Mouse (Mus musculus) liver, embryonic 14.5 days (tissue): ENCODE results near the gene Gm826. TPM values are rescaled to one million over a fixed set of nuclear protein-coding genes. Genes with fewer than 3 reads are reported as not detected.

ENCODE experiments used
- ATAC-seq: fragments of 200-750 bp; cut with Nextera tagmentation; 2 replicates; pipeline ENCODE4 v1.8.0; 2017; ENCODE audit warnings: moderate number of reproducible peaks, mild to moderate bottlenecking, moderate library complexity; ENCODE audit not compliant: insufficient read depth
- DNase-seq, 3 experiments: peaks; one replicate each; pipeline ENCODE4 v3.0.0-alpha.2; 2012 to 2013; ENCODE audit warnings: low read depth in 3 of 3, low spot score in 3 of 3
- H3K27ac ChIP-seq: fragments of 300-500 bp; sonication (generic); 2 replicates; pipeline ENCODE4 v1.5.1; 2014; ENCODE audit warnings: moderate library complexity, mild to moderate bottlenecking, control low read depth, inconsistent platforms
- H3K27me3 ChIP-seq: fragments of 300-500 bp; sonication (generic); 2 replicates; pipeline ENCODE4 v1.6.1; 2014; ENCODE audit warnings: mild to moderate bottlenecking, low read length, moderate library complexity; ENCODE audit not compliant: control insufficient read depth, insufficient read depth
- H3K36me3 ChIP-seq: fragments of 300-500 bp; sonication (generic); replicated peaks from 2 replicates; pipeline ENCODE4 v1.6.1; 2014; ENCODE audit warnings: low read depth; ENCODE audit not compliant: control insufficient read depth, insufficient read depth
- H3K4me1 ChIP-seq, 2 experiments: fragments of 200-500 bp in 1 of 2; fragments of 300-500 bp in 1 of 2; sonication (generic) in 1 of 2; replicated peaks; 2 replicates each; pipeline ENCODE4 v1.6.1; 2012 to 2014; ENCODE audit warnings: antibody characterized with exemption in 1 of 2, inconsistent platforms in 1 of 2, low read length in 1 of 2; ENCODE audit not compliant: control insufficient read depth in 2 of 2, insufficient read depth in 2 of 2
- H3K4me2 ChIP-seq: fragments of 300-500 bp; sonication (generic); 2 replicates; pipeline ENCODE4 v1.6.1; 2014; ENCODE audit warnings: low read depth, mild to moderate bottlenecking, control low read depth, moderate library complexity
- H3K4me3 ChIP-seq, 2 experiments: fragments of 200-500 bp in 1 of 2; fragments of 300-500 bp in 1 of 2; sonication (generic) in 1 of 2; 2 replicates each; pipeline ENCODE4 v1.5.1; 2012 to 2014; ENCODE audit warnings: low read depth in 2 of 2, low read length in 2 of 2, mild to moderate bottlenecking in 2 of 2, control low read depth in 1 of 2, inconsistent platforms in 1 of 2, moderate library complexity in 1 of 2; ENCODE audit not compliant: insufficient read depth in 1 of 2
- H3K9ac ChIP-seq: fragments of 300-500 bp; sonication (generic); replicated peaks from 2 replicates; pipeline ENCODE4 v1.6.1; 2014; ENCODE audit warnings: mild to moderate bottlenecking, control low read depth, moderate library complexity
- H3K9me3 ChIP-seq: fragments of 300-500 bp; sonication (generic); 2 replicates; pipeline ENCODE4 v1.6.1; 2016; ENCODE audit warnings: low read length, mixed read lengths; ENCODE audit not compliant: control insufficient read depth
- CTCF ChIP-seq: IDR thresholded peaks from 2 replicates; pipeline ENCODE4 v1.5.1; 2016; ENCODE audit warnings: antibody characterized with exemption, low read depth, control low read depth
- EP300 ChIP-seq: IDR thresholded peaks from 2 replicates; pipeline ENCODE4 v1.6.1; 2016; ENCODE audit warnings: antibody characterized with exemption, low read depth
- WGBS: fragments of 180-500 bp; shearing (Covaris S2); extraction: QIAGEN DNeasy Blood & Tissue Kit; methylation state at CpG from one replicate; pipeline ENCODE4 v1.1.7; 2014; ENCODE audit not compliant: insufficient replicate concordance; 5-methylcytosine and 5-hydroxymethylcytosine counted together
- polyA plus RNA-seq, 2 experiments: library from polyadenylated mRNA; depleted of rRNA in 1 of 2; stranded (reverse) in 1 of 2; unstranded in 1 of 2; fragments of >200 nt; fragmentation: Nextera tagmentation in 1 of 2; extraction: Ambion mirVana in 1 of 2; gene quantifications; 2 replicates each; pipeline versions ENCODE4 v1.2.1 to v1.2.3; 2012 to 2014

Gm826 gene
- polyA plus RNA-seq, 2 experiments, result 5.3 to 7.0 TPM

- no peak for ATAC-seq
- Histone ChIP-seq H3K4me1 (no peaks in the 10 kb centered on the region), H3K9me3 (no peaks in the 10 kb centered on the region), H3K27me3 (no peaks in the 10 kb centered on the region), H3K36me3 (no peaks in the 10 kb centered on the region), H3K4me2 (no peak overlapping the region), H3K4me3 (no peak overlapping the region), H3K9ac (no peak overlapping the region), H3K27ac (no peak overlapping the region)
- DNase-seq, result no peak
- TF ChIP-seq CTCF (no peak), EP300 (no peak)
- 29% methylated on average over 4 of the region's 4 CpGs for whole genome bisulfite sequencing
Measured at GRCm38 (mm10) chr2:160302013-160302412, 31.9 kb downstream of the Gm826 start.

- no peak for ATAC-seq
- H3K27ac ChIP-seq, result no peak overlapping the region
- no peak overlapping the region for H3K9ac ChIP-seq
- H3K4me2 ChIP-seq, result no peak overlapping the region
- no peak overlapping the region for H3K4me3 ChIP-seq
- no peak for DNase-seq
- H3K4me1 ChIP-seq, result no peaks in the 10 kb centered on the region
- no peaks in the 10 kb centered on the region for H3K36me3 ChIP-seq
- TF ChIP-seq EP300 (no peak), CTCF (no peak)
- no peaks in the 10 kb centered on the region for H3K27me3 ChIP-seq
- H3K9me3 ChIP-seq, result no peaks in the 10 kb centered on the region
Measured at GRCm38 (mm10) chr2:160298586-160298985, 35.4 kb downstream of the Gm826 start.

GRCm38 (mm10) chr2:160288538-160289151 lies 45.3 kb downstream of the Gm826 start:
- Histone ChIP-seq H3K27ac (no peak overlapping the region), H3K4me1 (no peaks in the 10 kb centered on the region), H3K36me3 (no peaks in the 10 kb centered on the region), H3K27me3 (no peaks in the 10 kb centered on the region), H3K4me2 (no peak overlapping the region), H3K9me3 (no peaks in the 10 kb centered on the region), H3K4me3 (no peak overlapping the region), H3K9ac (no peak overlapping the region)
- no peak for ATAC-seq
- DNase-seq, result no peak
- TF ChIP-seq CTCF, result no peak
- no peak for TF ChIP-seq EP300
- 51% methylated on average over 10 of the region's 10 CpGs for WGBS

GRCm38 (mm10) chr2:160275959-160276657 lies 57.9 kb downstream of the Gm826 start:
- no peaks in the 10 kb centered on the region for H3K9me3 ChIP-seq
- no peak overlapping the region for H3K4me2 ChIP-seq
- H3K4me1 ChIP-seq, result no peaks in the 10 kb centered on the region
- H3K36me3 ChIP-seq, result no peaks in the 10 kb centered on the region
- no peak overlapping the region for H3K27ac ChIP-seq
- H3K27me3 ChIP-seq, result no peaks in the 10 kb centered on the region
- ATAC-seq, result no peak
- no peak for TF ChIP-seq CTCF
- TF ChIP-seq EP300, result no peak
- WGBS, result 50% methylated on average over 5 of the region's 5 CpGs
- no peak for DNase-seq
- H3K9ac ChIP-seq, result no peak overlapping the region
- H3K4me3 ChIP-seq, result no peak overlapping the region

GRCm38 (mm10) chr2:160267828-160268453 lies 66.0 kb downstream of the Gm826 start:
- WGBS, result 49% methylated on average over 11 of the region's 11 CpGs
- Histone ChIP-seq H3K4me3 (no peak overlapping the region), H3K27me3 (no peaks in the 10 kb centered on the region), H3K9me3 (no peaks in the 10 kb centered on the region), H3K9ac (no peak overlapping the region), H3K36me3 (no peaks in the 10 kb centered on the region), H3K27ac (no peak overlapping the region), H3K4me1 (no peaks in the 10 kb centered on the region), H3K4me2 (no peak overlapping the region)
- no peak for DNase-seq
- TF ChIP-seq EP300 (no peak), CTCF (no peak)
- ATAC-seq, result no peak
